Mouse (Mus musculus): Measurements from ENCODE around the gene Nol4l.

DNA sequence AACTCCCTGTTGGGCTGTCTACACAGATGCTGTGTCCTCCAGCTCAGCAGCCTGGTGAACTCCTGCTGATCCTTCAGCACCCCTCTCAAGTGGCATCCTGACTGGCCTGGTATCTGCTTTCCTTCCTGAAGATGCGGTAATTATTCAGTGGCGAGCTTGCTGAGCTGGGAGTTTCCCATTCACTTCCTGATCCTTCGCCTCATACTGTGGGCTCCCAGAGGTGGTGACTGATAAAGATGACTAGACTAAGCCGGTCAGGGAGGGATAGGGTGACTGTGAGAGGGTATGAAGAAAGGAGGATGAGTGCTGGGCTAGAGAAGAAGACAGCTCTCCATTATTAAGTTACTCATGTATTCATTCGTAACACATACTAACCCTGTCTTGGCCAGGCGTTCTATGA, 28.7 kb upstream of the Nol4l start:
- TF ChIP-seq CTCF (IDR thresholded peaks at IDR 0.05; ENCODE audit: low read depth) (no peak), EP300 (IDR thresholded peaks at IDR 0.05; ENCODE audit: low read depth) (no peak)

Measured in liver, embryonic 14.5 days (tissue).